Mouse (Mus musculus): ENCODE data around the gene Zfp146. TPM values are rescaled to one million over a fixed set of nuclear protein-coding genes. Genes with fewer than 3 reads are reported as not detected.
"Not testable (repeated sequence)": the region's sequence is repeated elsewhere in the genome, so short reads cannot be mapped to it uniquely, and the experiment has no call there.

The Zfp146 gene
- total and polyA plus RNA-seq, 2 experiments from 2014 or later: 10.2 to 40.6 TPM

DNA sequence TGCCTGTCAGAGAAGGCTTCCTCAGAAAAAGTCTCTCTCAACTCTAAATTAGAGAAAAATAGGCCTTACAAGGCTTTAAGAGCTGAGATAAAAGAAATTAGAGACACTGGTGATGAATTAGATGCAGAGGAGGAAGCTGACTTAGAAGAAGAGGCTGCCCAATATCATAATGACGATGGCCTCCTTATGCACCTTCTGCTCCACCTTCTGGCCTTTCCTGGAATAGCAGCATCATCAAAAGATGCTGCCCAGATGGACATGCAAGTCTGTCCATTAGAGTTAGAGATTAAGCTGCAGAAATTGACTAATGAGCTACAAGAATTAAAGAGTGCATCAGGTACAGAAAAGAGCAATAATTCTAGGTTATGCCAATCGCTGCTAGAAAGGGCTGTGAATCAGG lies 35.8 kb upstream of the Zfp146 start:
- Histone ChIP-seq H3K9ac (replicated peaks; ENCODE audit: low read length) (no peak overlapping the region), H3K4me2 (ENCODE audit: low read depth, low read length) (no peak overlapping the region), H3K36me3 (ENCODE audit: insufficient read depth, low read length) (no peaks in the 10 kb centered on the region), H3K4me3 (ENCODE audit: low read length) (no peak overlapping the region), H3K4me1 (ENCODE audit: insufficient read depth, low read length) (no peaks in the 10 kb centered on the region), H3K27ac (no peak overlapping the region), H3K9me3 (ENCODE audit: low read length) (no peaks in the 10 kb centered on the region), H3K27me3 (ENCODE audit: insufficient read depth, low read length) (no peaks in the 10 kb centered on the region)
- DNase-seq (ENCODE audit: low spot score) (peak; percentile 78), ATAC-seq (no peak)
- WGBS: 5% methylated on average over 2 of the region's 2 CpGs
- peak; percentile 86 for TF ChIP-seq CTCF (IDR thresholded peaks at IDR 0.05; ENCODE audit: low read depth)

DNA sequence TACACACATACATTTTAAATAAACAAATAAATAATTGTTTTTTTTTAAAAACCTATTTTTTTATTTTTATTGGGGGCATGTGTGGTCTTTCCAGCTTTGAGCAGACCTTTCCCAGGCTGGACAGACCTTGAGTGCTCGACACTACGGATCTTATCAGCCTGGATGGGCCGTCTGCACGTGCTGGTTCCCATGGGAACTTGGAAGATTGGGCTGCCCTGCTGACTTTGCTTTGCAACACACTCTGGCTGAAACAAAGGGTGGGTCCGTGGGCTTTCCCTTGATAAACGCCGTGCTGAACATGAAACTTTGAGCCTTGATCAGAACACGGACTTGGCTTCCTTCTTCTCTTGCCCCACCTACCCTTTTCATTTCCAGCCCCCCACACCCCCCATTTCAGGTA lies 34.8 kb upstream of the Zfp146 start:
- H3K9ac ChIP-seq (replicated peaks; ENCODE audit: low read length): no peak overlapping the region
- no peak overlapping the region for H3K4me2 ChIP-seq (ENCODE audit: low read depth, low read length)
- DNase-seq (ENCODE audit: low spot score) (no peak), ATAC-seq (no peak)
- H3K9me3 ChIP-seq (ENCODE audit: low read length): no peaks in the 10 kb centered on the region
- no peak overlapping the region for H3K4me3 ChIP-seq (ENCODE audit: low read length)
- H3K27me3 ChIP-seq (ENCODE audit: insufficient read depth, low read length): no peaks in the 10 kb centered on the region
- WGBS: 13% methylated on average over 8 of the region's 8 CpGs
- no peaks in the 10 kb centered on the region for H3K4me1 ChIP-seq (ENCODE audit: insufficient read depth, low read length)
- H3K27ac ChIP-seq: no peak overlapping the region
- H3K36me3 ChIP-seq (ENCODE audit: insufficient read depth, low read length): no peaks in the 10 kb centered on the region
- no peak for TF ChIP-seq CTCF (IDR thresholded peaks at IDR 0.05; ENCODE audit: low read depth)

DNA sequence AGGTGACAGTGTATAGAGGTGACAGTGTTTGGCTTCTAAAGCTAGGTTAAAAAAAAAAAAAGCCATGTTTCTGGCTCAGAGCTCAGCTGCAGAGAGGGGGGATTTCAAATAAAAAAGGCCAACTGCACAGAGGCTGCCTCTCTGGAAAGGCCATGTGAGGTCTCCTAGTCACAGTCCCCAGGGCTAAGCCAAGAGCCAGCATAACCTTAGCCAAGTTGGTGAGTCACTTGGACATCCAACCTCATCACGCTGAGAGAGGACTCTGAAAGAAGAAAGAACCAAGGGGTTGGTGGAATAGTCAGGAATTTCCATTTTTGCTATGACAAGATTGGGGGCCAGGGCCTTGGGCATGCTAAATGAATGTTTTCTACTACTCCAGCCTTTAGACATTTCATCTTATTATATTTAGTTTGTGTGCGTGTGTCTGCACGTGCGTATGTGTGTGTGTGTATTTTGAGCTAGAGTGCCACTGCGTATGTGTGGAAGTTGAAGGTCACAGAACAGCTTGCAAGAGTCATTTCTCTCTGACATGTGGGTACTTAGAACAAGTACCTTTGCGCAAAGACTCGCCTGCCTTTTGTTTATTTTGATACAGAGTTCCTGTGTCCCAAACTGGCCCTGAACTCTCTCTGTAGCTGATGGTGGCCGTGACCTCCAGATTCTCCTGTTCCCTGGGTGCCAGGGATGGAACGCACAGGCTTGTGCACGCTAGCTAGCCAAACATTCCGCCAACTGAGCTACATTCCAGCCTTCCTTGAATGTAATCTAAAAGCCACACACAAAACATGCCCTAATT lies 33.5 kb upstream of the Zfp146 start:
- Histone ChIP-seq H3K4me1 (ENCODE audit: insufficient read depth, low read length) (no peaks in the 10 kb centered on the region), H3K9me3 (ENCODE audit: low read length) (no peaks in the 10 kb centered on the region), H3K27ac (no peak overlapping the region), H3K4me3 (ENCODE audit: low read length) (no peak overlapping the region), H3K9ac (replicated peaks; ENCODE audit: low read length) (no peak overlapping the region), H3K27me3 (ENCODE audit: insufficient read depth, low read length) (no peaks in the 10 kb centered on the region), H3K36me3 (ENCODE audit: insufficient read depth, low read length) (no peaks in the 10 kb centered on the region), H3K4me2 (ENCODE audit: low read depth, low read length) (no peak overlapping the region)
- WGBS: 81% methylated on average over 11 of the region's 11 CpGs
- DNase-seq (ENCODE audit: low spot score) (no peak), ATAC-seq (no peak)
- no peak for TF ChIP-seq CTCF (IDR thresholded peaks at IDR 0.05; ENCODE audit: low read depth)

DNA sequence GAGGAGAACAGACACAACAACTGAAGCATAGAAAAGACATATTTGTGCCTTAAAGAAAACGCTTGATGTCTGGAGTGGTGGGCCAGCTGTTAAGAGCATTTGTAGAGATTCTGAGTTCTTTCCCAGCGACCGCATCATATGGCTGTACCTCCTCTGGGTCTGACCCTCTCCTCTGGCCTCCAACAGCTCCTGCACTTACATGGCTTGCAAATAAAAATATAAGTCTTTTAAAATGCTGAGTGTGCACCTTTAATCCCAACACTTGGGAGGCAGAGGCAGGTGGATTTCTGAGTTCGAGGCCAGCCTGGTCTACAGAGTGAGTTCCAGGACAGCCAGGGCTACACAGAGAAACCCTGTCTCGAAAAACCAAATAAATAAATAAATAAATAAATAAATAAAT lies 31.1 kb upstream of the Zfp146 start:
- DNase-seq (ENCODE audit: low spot score); H3K9ac ChIP-seq (replicated peaks; ENCODE audit: low read length); H3K27ac ChIP-seq; H3K36me3 ChIP-seq (ENCODE audit: insufficient read depth, low read length); H3K9me3 ChIP-seq (ENCODE audit: low read length); H3K4me2 ChIP-seq (ENCODE audit: low read depth, low read length); H3K4me1 ChIP-seq (ENCODE audit: insufficient read depth, low read length); H3K27me3 ChIP-seq (ENCODE audit: insufficient read depth, low read length); ATAC-seq; H3K4me3 ChIP-seq (ENCODE audit: low read length): not testable (repeated sequence)
- 84% methylated on average over 5 of the region's 5 CpGs for WGBS

DNA sequence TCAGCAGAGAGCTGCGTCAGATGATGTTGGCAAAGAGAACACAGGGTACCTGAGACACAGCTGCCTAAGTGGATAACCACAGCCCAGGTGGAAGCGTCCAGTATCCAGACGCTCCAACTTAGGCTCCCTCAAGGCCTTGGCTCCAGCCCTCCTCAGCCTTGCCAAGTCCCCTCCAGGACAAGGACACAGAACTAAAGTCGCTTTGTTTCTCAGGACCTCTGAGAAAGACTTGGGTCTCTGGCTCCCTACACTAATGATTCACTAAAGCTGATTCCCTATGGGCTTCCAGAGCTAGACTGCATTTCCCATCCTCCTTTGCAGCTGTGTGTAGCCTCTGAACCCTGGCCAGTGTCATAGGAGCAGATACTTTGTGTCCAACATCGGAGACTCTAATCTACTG lies 30.6 kb upstream of the Zfp146 start:
- no peak overlapping the region for H3K4me3 ChIP-seq (ENCODE audit: low read length)
- TF ChIP-seq CTCF (IDR thresholded peaks at IDR 0.05; ENCODE audit: low read depth): no peak
- no peaks in the 10 kb centered on the region for H3K4me1 ChIP-seq (ENCODE audit: insufficient read depth, low read length)
- H3K27me3 ChIP-seq (ENCODE audit: insufficient read depth, low read length): no peaks in the 10 kb centered on the region
- ATAC-seq (no peak), DNase-seq (ENCODE audit: low spot score) (no peak)
- no peaks in the 10 kb centered on the region for H3K9me3 ChIP-seq (ENCODE audit: low read length)
- H3K9ac ChIP-seq (replicated peaks; ENCODE audit: low read length): no peak overlapping the region
- 62% methylated on average over 5 of the region's 5 CpGs for WGBS
- H3K4me2 ChIP-seq (ENCODE audit: low read depth, low read length): no peak overlapping the region
- H3K27ac ChIP-seq: no peak overlapping the region
- H3K36me3 ChIP-seq (ENCODE audit: insufficient read depth, low read length): no peaks in the 10 kb centered on the region

DNA sequence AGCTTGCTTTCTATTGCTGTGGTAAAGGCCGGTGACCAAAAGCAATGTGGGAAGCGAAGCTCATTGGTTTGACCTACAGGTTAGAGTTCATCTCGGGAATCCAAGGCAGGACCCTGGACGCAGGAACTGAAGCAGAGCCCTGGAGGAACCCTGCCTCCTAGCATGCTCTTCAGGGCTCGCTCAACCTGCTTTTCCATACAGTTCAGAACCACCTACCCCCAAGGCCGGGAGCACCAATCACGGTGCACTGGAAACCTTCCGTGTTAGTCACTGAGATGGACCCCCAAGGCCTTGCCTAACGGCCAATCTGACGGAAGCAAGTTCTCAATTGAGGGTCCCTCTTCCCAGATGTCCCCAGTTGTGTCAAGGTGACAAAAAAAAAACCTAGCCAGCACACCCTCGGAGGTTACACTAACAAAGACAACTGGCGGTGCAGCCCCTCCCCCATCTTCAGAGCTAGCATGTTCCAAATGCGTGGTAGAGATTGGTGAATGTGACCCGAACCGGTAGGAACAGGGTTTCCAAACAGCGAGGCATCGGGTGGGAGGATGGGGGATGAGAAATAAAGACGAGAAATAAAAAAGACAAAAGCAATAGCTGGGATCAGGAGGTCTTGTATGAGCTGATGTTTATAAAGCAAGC lies 30.1 kb upstream of the Zfp146 start:
- Histone ChIP-seq H3K27ac (no peak overlapping the region), H3K4me3 (ENCODE audit: low read length) (no peak overlapping the region), H3K27me3 (ENCODE audit: insufficient read depth, low read length) (no peaks in the 10 kb centered on the region), H3K9me3 (ENCODE audit: low read length) (no peaks in the 10 kb centered on the region), H3K9ac (replicated peaks; ENCODE audit: low read length) (no peak overlapping the region), H3K36me3 (ENCODE audit: insufficient read depth, low read length) (no peaks in the 10 kb centered on the region), H3K4me2 (ENCODE audit: low read depth, low read length) (no peak overlapping the region), H3K4me1 (ENCODE audit: insufficient read depth, low read length) (no peaks in the 10 kb centered on the region)
- no peak for TF ChIP-seq CTCF (IDR thresholded peaks at IDR 0.05; ENCODE audit: low read depth)
- ATAC-seq (no peak), DNase-seq (ENCODE audit: low spot score) (no peak)
- WGBS: 80% methylated on average over 18 of the region's 18 CpGs

DNA sequence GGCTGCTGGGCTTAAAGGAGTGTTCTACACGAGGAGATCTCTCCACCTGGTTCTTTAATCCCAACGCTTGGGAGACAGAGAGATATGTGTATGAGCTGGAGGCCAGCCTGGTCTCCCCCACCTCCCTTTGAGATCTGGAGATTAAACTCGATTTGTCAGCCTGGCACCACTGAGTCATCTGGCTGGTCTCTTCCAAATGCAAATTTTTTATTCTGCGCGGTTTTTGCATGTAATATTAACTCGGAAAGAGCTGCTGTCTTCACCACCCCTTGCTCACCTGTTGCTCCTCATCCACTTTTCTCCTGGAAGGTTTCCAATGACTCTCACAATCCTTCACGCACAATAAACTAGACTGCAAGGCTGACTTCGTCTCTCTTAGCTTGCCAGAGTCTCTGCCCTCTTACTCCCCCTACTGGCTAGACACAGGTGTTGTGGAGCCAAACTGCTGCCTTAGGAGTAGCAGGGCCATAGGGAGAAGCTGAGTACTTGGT lies 29.0 kb upstream of the Zfp146 start, which contains the start of gene Capns1:
Gene Capns1 (minus strand): TSS at position 331 of the 491 bp plus-strand sequence.
- H3K27ac ChIP-seq: no peak within 1 kb of the TSS; the same call in 1 of the 2 replicates
- WGBS: 4% methylated on average over 8 of the region's 8 CpGs
- H3K4me3 ChIP-seq (ENCODE audit: low read length): no peak within 1 kb of the TSS
- no peak within 1 kb of the TSS for H3K9ac ChIP-seq (replicated peaks; ENCODE audit: low read length)
- no peaks in the 10 kb centered on the region for H3K36me3 ChIP-seq (ENCODE audit: insufficient read depth, low read length)
- DNase-seq (ENCODE audit: low spot score) (peak; percentile 92), ATAC-seq (0 out of 2 replicates have a peak, but pooled peaks have one; percentile 50)
- H3K4me2 ChIP-seq (ENCODE audit: low read depth, low read length): peak within 1 kb of the TSS; percentile 41
- peak; percentile 92 for TF ChIP-seq CTCF (IDR thresholded peaks at IDR 0.05; ENCODE audit: low read depth)
- H3K9me3 ChIP-seq (ENCODE audit: low read length): no peaks in the 10 kb centered on the region
- H3K4me1 ChIP-seq (ENCODE audit: insufficient read depth, low read length): no peaks in the 10 kb centered on the region
- H3K27me3 ChIP-seq (ENCODE audit: insufficient read depth, low read length): no peaks in the 10 kb centered on the region

Measured in hindbrain, postnatal 0 days (tissue).